Mouse (Mus musculus): ENCODE measurements around the gene Chn1.

Gene Chn1

GRCm38 (mm10) chr2:73746375-73746770 lies 28.8 kb downstream of the Chn1 start:
- no peak for DNase-seq (ENCODE audit: low spot score in 2 of 2)

GRCm38 (mm10) chr2:73745647-73746374 lies 29.3 kb downstream of the Chn1 start:
- DNase-seq (ENCODE audit: low spot score in 2 of 2) = no peak

GRCm38 (mm10) chr2:73741286-73741685 lies 33.9 kb downstream of the Chn1 start:
- no peak for DNase-seq (ENCODE audit: low spot score in 2 of 2)

DNA sequence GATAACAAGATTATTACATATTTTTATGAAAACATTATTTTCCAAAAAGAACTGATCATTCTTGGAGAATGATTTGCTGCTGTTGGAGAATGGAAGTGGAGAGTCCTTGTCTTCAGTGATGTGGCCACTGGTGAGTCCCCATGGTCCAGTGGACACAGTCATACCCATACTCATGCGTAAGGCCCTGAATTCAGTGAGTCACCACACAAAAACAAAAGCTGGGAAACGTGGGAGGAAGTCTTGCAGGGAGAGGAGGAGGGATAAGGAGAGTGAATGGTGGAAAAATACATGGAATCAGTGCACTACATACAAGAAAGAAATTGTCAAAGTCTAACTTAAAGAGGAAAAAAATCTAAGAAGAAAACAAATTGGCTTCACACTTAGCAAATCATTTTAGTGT lies 47.3 kb downstream of the Chn1 start:
- no peak for DNase-seq (ENCODE audit: low spot score in 2 of 2)

DNA sequence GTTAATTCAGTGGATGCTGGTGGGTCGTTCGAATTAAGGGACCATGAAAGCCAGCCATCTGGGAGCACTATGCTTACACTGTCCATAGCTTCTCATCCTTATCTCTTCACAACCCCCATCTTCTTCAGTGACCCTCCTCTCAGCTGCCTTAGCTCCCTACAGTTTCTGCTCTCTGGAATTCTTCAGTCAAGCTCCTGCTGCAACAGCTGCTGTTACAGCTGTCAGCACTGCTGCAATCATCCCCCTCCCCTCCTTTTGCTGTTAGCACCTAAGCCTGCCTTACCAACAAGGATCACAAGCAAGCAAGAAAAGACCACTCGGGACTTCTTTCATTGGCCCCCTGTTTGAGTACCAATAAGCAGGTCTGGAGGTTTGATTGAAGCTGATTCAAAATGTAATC lies 50.2 kb downstream of the Chn1 start:
- no peak for DNase-seq (ENCODE audit: low spot score in 2 of 2)

GRCm38 (mm10) chr2:73721821-73722220 lies 53.3 kb downstream of the Chn1 start:
- DNase-seq (ENCODE audit: low spot score in 2 of 2) = no peak

- no peak for DNase-seq (ENCODE audit: low spot score in 2 of 2)
These were observed 62.7 kb downstream of the Chn1 start for GRCm38 (mm10) chr2:73712481-73712880.

DNA sequence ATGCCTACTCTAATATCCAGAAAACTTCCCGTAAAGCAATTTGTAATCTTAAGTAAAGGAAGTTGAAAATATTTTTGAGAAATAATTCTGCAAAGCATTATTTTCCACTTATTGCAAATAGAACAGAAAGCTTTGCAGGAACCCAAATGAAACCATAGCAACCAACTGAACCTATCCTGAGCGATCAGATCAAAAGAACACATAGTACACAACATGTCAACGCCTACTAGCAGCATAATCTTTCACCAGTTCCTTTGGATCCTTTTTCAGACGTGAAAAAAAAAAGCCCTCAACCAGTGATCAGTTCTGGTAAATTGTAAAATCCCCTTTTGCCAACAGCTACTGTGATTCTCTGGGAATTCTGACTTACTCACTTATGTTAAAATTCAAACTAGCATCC lies 82.1 kb downstream of the Chn1 start:
- DNase-seq (ENCODE audit: low spot score in 2 of 2) = no peak

DNA sequence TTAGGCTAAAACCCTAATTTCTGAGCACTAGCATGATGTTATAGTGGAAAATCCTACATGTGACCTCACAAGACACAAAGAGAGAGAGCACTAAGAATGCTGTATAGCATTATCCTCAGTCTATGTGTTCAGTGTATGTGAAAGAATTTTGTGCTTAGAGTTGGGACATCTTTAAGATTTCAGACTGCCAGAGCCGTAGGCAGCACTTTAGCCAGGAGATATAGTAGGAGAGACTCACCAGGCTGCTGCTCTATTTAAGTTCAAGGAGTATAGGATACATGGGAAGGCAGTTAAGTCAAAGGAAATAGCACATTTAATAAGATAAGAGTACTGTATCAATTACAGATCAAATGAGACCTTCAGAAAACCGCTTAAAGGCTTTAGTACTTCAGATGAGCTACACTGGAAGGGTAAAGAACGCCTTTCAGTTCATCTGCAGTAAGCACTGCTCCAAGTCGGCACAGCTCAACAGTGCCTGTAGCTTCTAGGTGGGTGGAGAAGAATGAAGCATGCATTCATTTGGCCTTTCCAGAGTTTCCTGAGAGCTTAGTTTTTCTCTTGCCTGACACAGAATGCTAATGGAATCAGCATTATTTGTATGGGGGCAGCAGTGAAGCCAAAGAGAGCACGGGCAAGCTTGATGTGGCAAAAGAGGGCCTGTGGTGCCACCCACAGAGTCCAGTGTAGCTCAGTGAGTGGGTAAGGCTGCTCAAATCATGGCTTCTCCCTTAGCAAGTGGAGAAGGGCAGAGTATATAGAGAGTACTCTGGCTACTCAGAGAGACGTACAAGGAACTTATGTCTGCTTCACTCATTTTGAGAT lies 84.2 kb downstream of the Chn1 start:
- no peak for DNase-seq (ENCODE audit: low spot score in 2 of 2)

DNA sequence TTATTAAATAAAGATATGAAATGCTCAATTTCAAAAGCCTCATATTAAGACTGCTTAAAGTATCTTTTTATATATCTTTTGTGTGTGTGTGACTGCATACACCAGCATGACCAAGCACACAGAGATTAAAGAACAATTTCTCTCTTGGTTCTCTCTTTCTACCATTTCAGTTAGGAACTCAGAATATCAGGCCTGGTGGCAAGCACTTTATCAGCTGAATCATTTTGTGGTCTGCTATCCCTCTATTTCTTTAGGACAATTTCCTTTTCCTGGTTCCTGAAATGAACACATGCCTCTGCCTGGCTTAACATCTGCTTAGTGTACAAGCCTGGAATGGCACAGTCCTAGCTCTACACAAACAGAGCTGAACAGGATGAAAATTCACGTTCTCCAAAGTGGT lies 92.6 kb downstream of the Chn1 start:
- no peak for DNase-seq (ENCODE audit: low spot score in 2 of 2)

DNA sequence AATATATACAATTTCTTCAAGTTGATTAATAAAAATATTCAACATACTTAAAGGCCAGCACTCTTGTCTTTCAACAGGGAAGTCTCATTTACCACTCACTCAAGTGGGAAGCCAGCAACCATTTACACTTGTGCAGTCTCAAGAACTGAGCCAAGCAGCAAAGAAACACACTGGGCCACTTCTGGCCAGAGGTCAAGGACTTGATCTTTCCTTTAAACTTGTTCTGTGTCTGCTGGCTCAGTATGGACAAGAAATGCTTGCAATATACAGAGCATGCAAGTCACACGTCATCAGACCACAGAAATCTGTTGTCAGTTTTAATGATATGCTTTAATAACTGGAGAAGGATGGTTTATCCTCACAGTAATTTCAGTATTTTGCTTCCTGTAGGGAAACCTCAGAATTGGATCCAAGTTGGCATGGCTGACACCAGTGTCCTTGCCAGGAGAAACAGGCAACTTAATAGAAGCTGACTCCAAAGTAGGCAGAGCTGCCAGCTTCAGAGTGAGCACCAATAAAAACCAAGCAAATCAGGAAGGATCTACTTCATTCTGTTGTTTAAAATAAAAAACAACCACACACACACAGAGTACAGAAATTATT lies 94.6 kb downstream of the Chn1 start:
- no peak for DNase-seq (ENCODE audit: low spot score in 2 of 2)

GRCm38 (mm10) chr2:73668608-73669007 lies 106.5 kb downstream of the Chn1 start:
- no peak for DNase-seq (ENCODE audit: low spot score in 2 of 2)

- no peak for DNase-seq (ENCODE audit: low spot score in 2 of 2)
These were observed 114.5 kb downstream of the Chn1 start for GRCm38 (mm10) chr2:73660566-73661134.

DNA sequence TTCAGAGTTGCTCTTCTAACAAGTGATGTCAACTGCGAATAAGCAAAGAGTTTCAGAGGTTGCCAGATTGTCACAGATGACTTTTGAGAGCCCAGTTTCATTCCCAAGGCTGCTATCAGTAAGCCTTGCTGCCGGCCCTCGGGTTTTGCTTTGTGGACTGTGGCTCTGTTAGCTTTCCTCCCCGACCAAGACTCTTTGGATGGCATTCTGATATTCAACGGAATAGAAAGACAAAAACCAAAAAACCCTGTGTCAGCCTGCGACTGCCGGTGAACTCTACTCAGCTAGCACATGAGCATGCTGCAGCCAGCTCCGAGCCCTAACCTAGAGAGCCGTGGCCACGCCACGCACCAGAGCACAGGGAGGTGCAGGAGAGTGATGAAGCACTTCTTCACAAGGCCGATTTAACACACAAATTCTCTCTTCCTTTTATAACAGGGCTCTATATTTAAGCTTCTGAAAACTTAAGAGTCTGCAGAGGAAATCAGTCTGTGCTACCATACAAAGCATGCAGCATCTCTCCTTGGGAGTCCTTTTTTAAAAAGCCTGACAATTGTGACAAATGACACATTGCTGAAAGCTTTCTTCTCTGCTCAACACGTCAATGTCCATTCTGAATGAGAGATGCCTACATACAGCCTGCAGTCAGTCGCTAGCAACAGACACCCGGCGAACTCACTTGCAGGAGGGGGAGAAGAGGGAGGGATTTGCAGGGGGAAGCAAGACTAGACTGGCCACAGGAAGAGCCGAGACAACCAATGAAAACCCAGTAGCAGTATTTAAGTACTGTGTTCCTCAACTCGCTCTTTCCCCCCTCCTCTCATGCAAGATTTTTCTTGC lies 115.2 kb downstream of the Chn1 start:
- no peak for DNase-seq (ENCODE audit: low spot score in 2 of 2)

GRCm38 (mm10) chr2:73659041-73659440 lies 116.1 kb downstream of the Chn1 start:
- DNase-seq (ENCODE audit: low spot score in 2 of 2) = no peak

DNA sequence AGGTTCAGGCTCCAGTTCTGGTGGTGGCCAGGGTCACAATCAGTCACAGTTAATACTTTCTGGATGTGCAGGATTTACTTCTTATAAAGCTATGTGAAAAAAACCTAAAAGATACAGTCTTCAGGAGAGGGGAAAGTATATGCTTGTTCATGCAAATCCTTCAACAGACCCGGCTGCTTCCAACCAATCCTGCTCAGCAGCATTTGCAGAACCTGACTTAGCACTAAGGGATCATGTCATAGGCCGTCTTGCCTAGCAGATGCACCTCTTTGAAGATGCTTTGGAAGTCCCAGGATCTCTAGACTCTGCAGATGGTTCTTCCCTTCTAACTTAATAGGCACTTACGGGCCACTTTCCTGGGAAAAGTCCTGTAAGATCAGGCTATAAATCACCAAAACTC lies 117.2 kb downstream of the Chn1 start:
- DNase-seq (ENCODE audit: low spot score in 2 of 2) = no peak

GRCm38 (mm10) chr2:73657151-73657550 lies 118.0 kb downstream of the Chn1 start:
- no peak for DNase-seq (ENCODE audit: low spot score in 2 of 2)

GRCm38 (mm10) chr2:73655663-73656062 lies 119.5 kb downstream of the Chn1 start:
- no peak for DNase-seq (ENCODE audit: low spot score in 2 of 2)

- no peak for DNase-seq (ENCODE audit: low spot score in 2 of 2)
These were observed 120.3 kb downstream of the Chn1 start for GRCm38 (mm10) chr2:73654892-73655243.

DNA sequence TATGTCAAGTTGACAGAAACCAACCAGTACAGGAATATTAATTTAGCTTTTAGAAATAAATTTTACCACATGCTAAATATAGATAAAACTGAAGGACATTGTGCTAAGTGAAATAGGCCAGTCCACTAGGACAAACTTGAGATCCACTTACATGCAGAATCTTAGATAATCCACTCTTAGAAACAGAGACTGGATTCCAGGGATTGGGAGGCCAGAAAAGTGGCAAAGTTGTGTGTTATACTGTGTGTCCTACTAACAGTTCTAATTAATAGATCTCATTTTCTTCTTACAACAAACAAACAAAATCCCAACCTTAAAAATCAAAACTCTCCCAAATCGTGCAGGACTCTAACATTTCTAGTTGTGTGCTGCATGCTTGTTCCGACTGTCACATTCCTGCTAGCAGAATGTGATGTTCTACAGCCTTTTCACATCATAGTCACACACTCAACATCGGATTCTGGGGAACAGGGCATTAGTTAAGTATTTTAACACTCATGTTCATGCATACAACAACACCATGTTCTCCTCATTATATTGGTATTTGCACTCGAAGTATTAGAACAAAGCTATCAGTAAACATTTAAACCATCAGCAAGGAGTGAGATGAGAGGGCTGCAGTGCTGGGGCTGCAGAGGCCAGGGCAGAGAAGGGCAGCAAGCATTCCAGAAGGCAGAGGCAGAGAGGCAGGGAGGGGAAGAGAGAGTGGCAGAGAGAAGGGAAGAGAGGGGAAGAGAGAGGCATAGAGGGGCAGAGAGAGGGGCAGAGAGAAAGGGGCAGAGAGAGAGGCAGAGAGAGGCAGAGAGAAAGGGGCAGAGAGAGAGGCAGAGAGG lies 120.9 kb downstream of the Chn1 start:
- DNase-seq (ENCODE audit: low spot score in 2 of 2) = no peak

- DNase-seq (ENCODE audit: low spot score in 2 of 2) = no peak
These were observed 137.5 kb downstream of the Chn1 start for GRCm38 (mm10) chr2:73637688-73638087.

Measured in spleen, postnatal 14 days (tissue).